Mouse (Mus musculus) MEL (cell line): Measurements from ENCODE around the gene Pdia6.

Experiments used
- CTCF ChIP-seq, 3 experiments: IDR thresholded peaks in 2 of 3; conservative IDR thresholded peaks in 1 of 3; 2 replicates each; pipeline ENCODE4 v1.5.1; 2011 to 2012; ENCODE audit warnings: low read length in 3 of 3, low read depth in 2 of 3, mild to moderate bottlenecking in 2 of 3, improper control_type of control experiment in 1 of 3, inconsistent platforms in 1 of 3, mixed read lengths in 1 of 3, moderate library complexity in 1 of 3; ENCODE audit not compliant: control insufficient read depth in 1 of 3, insufficient read depth in 1 of 3, poor library complexity in 1 of 3, severe bottlenecking in 1 of 3
- JUND ChIP-seq: IDR thresholded peaks from 2 replicates; pipeline ENCODE4 v1.6.1; 2011; ENCODE audit warnings: low read depth, mild to moderate bottlenecking, improper control_type of control experiment, low read length
- KAT2A ChIP-seq: conservative IDR thresholded peaks from 2 replicates; pipeline ENCODE4 v1.6.1; 2012; ENCODE audit warnings: low read depth, low read length, improper control_type of control experiment, inconsistent platforms
- MAFK ChIP-seq: IDR thresholded peaks from 2 replicates; pipeline ENCODE4 v1.6.1; 2011; ENCODE audit warnings: low read depth, mild to moderate bottlenecking, low read length, improper control_type of control experiment, borderline replicate concordance
- MAX ChIP-seq: IDR thresholded peaks from 2 replicates; pipeline ENCODE4 v1.6.1; 2011; ENCODE audit warnings: low read length, improper control_type of control experiment
- NRF1 ChIP-seq: IDR thresholded peaks from 2 replicates; pipeline ENCODE4 v1.6.1; 2014; ENCODE audit warnings: low read depth, mild to moderate bottlenecking, inconsistent platforms, low read length, improper control_type of control experiment, moderate library complexity; ENCODE audit not compliant: poor library complexity, insufficient read depth, severe bottlenecking
- POLR2A ChIP-seq, 2 experiments: IDR thresholded peaks; 2 replicates each; pipeline ENCODE4 v1.6.1; 2011 to 2012; ENCODE audit warnings: low read length in 2 of 2, mild to moderate bottlenecking in 2 of 2, control low read depth in 1 of 2, improper control_type of control experiment in 1 of 2, low read depth in 1 of 2, moderate library complexity in 1 of 2; ENCODE audit not compliant: control insufficient read depth in 1 of 2, insufficient read depth in 1 of 2, poor library complexity in 1 of 2
- SIN3A ChIP-seq: IDR thresholded peaks from 2 replicates; pipeline ENCODE4 v1.6.1; 2012; ENCODE audit warnings: low read length, improper control_type of control experiment, inconsistent platforms
- UBTF ChIP-seq: IDR thresholded peaks from 2 replicates; pipeline ENCODE4 v1.6.1; 2012; ENCODE audit warnings: low read depth, mild to moderate bottlenecking, inconsistent platforms, low read length, improper control_type of control experiment, moderate library complexity, borderline replicate concordance; ENCODE audit not compliant: insufficient read depth
- USF2 ChIP-seq, 2 experiments: IDR thresholded peaks; 2 replicates each; pipeline ENCODE4 v1.6.1; 2011 to 2012; ENCODE audit warnings: improper control_type of control experiment in 2 of 2, low read length in 2 of 2, borderline replicate concordance in 1 of 2, inconsistent platforms in 1 of 2, low read depth in 1 of 2, mild to moderate bottlenecking in 1 of 2; ENCODE audit not compliant: insufficient read depth in 1 of 2
- ZKSCAN1 ChIP-seq: IDR thresholded peaks from 2 replicates; pipeline ENCODE4 v1.6.1; 2012; ENCODE audit warnings: low read depth, mild to moderate bottlenecking, inconsistent platforms, low read length, improper control_type of control experiment, moderate library complexity
- ZMIZ1 ChIP-seq: IDR thresholded peaks from 2 replicates; pipeline ENCODE4 v1.6.1; 2012; ENCODE audit warnings: low read depth, mild to moderate bottlenecking, inconsistent platforms, low read length, improper control_type of control experiment, moderate library complexity
- ZNF384 ChIP-seq: IDR thresholded peaks from 2 replicates; pipeline ENCODE4 v1.6.1; 2012; ENCODE audit warnings: low read depth, mild to moderate bottlenecking, inconsistent platforms, low read length, improper control_type of control experiment

GRCm38 (mm10) chr12:17263881-17264280 is 2.5 kb upstream of the Pdia6 start:
- TF ChIP-seq SIN3A (no peak), POLR2A (IDR thresholded peaks at IDR 0.05; ENCODE audit: control insufficient read depth in 1 of 2, insufficient read depth in 1 of 2, low read depth in 1 of 2, low read length in 2 of 2, poor library complexity in 1 of 2) (no peak), CTCF (IDR thresholded peaks at IDR 0.05 in 2 of 3, conservative IDR thresholded peaks at IDR 0.05 in 1 of 3; ENCODE audit: control insufficient read depth in 1 of 3, insufficient read depth in 1 of 3, low read depth in 2 of 3, low read length in 3 of 3, poor library complexity in 1 of 3, severe bottlenecking in 1 of 3) (no peak), USF2 (IDR thresholded peaks at IDR 0.05; ENCODE audit: borderline replicate concordance in 1 of 2, insufficient read depth in 1 of 2, low read depth in 1 of 2, low read length in 2 of 2) (no peak), ZNF384 (no peak), JUND (no peak), ZMIZ1 (no peak), NRF1 (no peak), ZKSCAN1 (no peak), MAX (no peak), MAFK (no peak), KAT2A (no peak), UBTF (no peak)
